Mouse (Mus musculus) urinary bladder, postnatal 14 days (tissue): ENCODE results near the gene Gm49425.
A peak's percentile ranks its signal among the peaks of the same experiment; 100 is the strongest.
"Not testable (repeated sequence)": the region's sequence is repeated elsewhere in the genome, so short reads cannot be mapped to it uniquely, and the experiment has no call there.

ENCODE experiments used
- DNase-seq: peaks from one replicate; pipeline ENCODE4 v3.0.0; 2021; ENCODE audit warnings: low spot score

Gm49425 gene

GRCm38 (mm10) chr15:101517161-101517560 lies at the start of gene Gm49425:
Gene Gm49425, minus strand, starts transcription at chr15:101517261.
- not testable (repeated sequence) for DNase-seq

DNA sequence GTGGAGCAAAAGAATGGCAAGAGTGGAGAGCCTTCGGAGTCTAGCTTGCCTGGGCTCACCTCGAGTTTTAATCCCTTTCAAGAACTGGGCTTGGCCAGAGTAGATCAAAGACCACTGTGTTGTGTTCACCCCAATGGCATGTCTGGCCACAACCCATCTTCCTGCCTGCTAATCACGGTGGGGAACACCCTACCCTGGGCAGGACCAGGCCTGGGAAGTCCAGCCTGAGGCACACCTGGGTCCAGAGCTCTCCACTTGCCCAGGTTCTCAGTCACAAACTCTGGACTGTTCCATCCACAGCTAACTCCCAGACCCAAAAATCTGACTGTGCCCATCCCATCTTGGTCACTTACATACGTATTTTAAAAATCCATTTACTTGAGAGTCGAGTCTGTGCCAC lies 45.8 kb upstream of the Gm49425 start, which contains the start of gene Krt90:
Gene Krt90, minus strand, starts transcription at position 101 of the 400 bp plus-strand sequence.
- no peak for DNase-seq

DNA sequence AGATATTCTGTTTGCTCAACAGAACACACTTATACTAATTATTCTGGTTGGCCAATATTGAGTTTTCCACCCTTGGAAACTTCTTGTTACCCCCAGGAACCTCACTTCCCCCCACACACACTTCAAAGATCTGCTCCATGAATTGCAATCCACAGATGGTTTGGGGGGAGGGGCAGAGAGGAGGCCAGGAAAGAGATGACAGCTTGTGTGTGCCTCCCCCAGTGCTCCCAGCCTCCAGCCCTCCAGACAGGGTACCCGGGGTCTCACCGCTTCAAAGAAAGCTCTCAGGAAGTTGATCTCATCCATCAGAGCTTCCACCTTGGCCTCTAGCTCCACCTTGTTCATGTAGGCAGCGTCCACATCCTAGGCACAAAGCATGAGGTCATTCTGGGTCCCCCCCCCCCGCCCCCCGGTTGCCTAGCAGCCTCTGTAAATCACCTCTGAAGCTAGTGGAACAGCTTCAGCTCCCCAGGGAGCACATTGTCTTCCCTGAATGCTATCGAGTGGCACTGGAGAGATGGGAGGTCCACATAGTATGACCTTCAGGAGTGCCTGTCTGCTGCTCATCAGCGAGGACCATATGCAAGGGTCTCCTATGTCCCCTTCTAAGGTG lies 41.1 kb upstream of the Gm49425 start:
- DNase-seq, result no peak

DNA sequence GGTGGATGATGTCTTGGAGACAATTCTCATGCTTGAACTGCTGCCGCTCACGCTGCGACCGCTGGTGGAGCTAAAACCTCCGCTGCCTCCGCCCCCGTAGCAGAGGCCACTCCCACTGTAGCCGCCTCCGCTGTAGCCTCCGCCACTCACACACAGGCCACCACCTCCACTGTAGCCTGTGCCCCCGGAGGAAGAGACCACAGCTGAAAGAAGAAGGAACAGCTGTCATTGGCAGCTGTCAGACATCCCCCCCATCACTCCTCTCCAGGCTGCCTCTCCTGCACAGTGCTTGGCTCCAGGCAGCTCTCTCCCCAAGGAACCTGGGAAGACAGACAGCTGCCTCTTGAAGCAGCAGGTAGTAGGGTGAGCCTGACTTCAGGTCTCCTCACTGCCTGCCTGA lies 36.1 kb upstream of the Gm49425 start:
- no peak for DNase-seq

- DNase-seq, result no peak
Measured at GRCm38 (mm10) chr15:101552188-101552587, 35.1 kb upstream of the Gm49425 start.

GRCm38 (mm10) chr15:101550567-101550966 lies 33.5 kb upstream of the Gm49425 start, which contains the start of gene Krt82:
Gene Krt82, minus strand, starts transcription at chr15:101550667.
- DNase-seq, result no peak

- DNase-seq, result no peak
Measured at GRCm38 (mm10) chr15:101544478-101544877, 27.4 kb upstream of the Gm49425 start.

DNA sequence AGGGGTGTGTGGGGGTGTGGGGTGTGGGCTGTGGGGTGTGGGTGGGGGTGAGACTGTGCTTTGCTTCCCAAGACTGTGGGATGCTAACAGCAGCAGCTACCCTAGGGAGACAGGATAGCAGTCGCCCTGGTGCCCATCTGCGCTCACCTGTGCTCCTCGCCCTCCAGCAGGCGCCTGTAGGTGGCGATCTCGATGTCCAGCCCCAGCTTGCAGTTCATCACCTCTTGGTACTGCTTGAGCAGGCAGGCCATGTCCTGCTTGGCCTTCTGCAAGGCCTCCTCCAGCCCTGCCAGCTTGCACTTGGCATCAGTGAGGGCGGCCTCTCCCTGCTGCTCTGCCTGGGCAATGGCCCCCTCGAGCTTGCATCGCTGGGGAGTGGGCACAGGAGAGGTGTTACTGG lies 25.5 kb upstream of the Gm49425 start:
- no peak for DNase-seq

GRCm38 (mm10) chr15:101538580-101538900 lies 21.5 kb upstream of the Gm49425 start:
- no peak for DNase-seq

DNA sequence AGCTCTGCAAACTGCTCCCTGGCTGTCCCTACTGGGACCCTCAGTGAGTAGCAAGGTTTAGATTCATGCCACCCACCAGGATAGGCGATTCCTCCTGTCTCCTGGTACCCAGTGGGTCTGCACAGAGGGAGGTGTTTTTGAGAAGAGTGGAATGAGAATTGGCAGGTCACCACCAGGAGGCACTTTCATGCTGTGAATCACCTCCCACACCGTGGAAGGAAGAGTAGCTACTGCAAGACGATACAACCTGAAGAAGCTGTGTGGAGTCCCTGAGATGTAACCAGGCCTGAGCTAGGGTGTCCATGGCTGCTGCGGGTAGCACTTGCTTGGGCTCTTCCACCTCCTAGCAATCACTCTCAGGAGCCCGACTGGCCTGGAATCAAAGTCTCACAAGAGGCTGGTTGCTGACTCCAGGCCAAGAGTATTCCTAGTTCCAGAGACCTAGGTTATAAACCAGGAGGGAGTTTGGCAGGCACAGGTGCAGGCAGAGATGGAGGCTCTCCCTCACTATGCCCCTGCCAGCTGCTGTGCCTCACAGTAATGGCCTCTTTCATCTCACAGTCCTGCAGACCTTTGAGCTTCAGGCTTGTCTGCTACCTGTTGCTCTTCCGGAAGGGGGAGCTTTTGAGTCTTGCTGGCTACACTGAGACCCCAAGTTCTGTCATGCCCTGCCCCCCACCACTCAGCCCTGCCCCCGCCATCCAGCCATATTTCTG lies 21.0 kb upstream of the Gm49425 start:
- DNase-seq, result peak; percentile 20

DNA sequence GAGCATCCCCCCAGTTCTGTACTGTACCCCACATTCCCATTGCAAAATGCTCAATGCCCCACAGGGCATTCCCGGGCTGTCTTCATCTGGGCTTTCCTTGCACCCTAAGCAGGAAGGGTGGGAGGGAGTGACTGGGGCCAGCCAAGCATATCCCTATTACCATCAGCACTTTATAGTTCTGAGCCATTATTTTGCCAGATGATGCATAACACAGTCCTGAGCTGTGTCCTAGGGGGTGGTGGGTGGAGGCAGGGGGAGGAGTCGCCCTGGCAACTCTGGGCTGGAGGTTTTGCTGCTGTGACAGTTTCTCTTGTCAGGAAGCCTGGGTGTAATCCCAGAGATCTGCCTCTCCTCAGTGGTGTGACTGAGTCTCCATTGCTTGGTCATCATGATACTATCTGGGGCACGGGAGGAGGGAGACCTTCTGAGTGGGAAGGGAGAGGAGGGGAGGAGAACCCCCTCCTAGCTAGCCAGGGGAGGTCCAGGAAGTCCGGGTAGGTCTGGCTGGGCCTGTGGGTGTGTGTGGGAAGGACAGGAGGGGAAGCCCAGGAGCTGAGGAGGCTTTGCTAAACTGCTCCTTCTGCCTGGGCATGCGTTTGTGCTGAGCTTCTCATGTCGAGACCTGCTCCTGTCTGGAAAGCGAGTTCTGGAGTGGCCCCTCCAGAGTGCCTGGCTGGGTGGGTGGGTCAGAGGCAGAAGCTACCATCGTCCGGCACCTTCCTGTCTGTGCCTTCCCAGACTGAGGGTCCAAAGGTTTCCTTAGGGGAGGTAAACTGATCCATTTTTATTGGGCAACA lies 19.2 kb upstream of the Gm49425 start:
- peak; percentile 70 for DNase-seq

DNA sequence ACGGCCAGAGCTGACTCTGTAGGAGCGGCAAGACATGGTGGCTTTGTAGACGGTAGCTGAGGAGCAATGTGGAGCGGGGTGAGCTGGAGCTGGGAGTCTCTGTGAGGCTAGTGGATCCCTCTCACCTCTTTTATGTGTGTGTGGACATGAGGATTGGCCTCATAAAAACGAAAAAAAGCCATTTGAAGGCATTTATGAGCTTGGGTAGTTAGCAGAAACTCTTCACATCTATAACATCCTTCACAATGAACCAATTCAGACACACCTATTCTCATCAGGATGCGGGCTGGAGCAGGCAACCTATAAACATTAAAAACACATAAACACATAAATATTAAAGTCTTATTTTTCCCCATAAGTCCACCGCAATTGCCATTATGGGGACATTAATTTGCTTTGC lies 15.7 kb upstream of the Gm49425 start, which contains the start of gene Krt84:
Gene Krt84, minus strand, starts transcription at position 101 of the 400 bp plus-strand sequence.
- no peak for DNase-seq

DNA sequence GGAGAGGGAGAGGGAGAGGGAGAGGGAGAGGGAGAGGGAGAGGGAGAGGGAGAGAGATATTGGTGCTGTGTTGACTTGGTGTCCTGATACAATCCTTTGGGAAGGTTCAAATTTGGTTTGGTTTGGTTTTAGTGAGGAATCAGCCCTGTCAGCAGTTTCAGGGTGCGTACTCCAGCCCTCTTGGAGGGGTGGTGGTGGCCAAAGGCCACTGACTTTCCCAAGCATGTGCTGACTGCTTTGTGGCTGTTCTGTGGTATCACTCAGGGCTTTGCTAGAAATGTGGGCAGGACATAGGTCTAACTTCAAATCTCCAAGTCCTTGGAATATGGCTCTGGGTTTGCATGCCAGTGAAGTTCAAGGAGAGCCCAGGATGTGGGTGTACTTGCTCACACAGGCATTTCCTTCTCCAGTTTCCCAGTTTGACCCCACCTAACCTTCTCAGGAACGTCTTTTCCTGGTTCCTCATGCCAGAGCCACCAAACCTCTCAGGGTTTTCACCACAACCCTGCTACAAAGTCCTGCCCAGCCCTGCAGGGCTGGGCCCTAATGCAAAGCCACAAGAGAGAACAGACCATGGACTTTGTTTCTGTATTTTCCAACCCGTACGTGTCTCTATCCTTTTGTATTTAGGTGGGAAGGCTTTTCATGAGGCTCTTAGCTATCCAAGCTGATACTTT lies 5.6 kb upstream of the Gm49425 start:
- no peak for DNase-seq

GRCm38 (mm10) chr15:101519792-101520191 lies 2.7 kb upstream of the Gm49425 start:
- DNase-seq, result peak; percentile 86

DNA sequence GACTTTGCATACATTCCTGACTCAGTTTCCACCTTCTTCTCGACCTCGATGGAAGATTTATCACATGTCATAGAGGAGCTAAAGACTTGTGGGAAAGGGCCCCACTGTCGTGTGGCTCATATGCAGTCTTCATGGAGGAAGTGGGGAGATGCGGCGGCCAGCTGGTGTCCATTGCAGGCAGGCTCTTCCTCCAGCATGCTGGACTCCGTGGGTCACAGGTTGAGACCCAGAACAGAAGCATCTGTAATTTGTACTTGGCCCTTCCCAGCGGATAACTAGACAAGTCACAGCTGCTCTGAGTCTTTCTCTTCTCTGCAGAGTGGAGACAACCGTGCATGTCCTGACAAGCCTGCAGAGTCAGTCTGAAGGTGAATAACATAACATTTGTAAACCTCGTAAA lies 8.8 kb downstream of the Gm49425 start:
- DNase-seq, result peak; percentile 9

GRCm38 (mm10) chr15:101506896-101507758 lies 9.9 kb downstream of the Gm49425 start:
- no peak for DNase-seq

DNA sequence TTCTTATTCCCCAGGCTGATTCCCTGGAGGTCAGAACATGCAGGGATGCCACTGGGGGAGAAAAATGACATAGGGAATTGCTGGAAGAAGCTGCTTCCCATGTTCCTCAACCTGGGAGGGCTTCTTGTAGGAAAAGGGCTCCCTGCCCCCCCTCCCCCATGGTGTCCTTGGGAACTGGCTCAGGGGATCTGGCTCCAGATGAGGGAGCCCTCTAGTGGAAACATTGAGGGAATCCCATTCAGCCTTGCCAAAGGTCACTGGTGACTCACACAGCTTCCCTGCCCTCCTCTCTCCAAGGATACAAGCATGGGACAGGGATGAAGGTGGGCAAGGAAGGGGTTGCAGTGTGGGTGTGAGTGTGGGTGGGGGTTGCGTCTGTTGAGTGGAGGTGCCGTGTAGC lies 19.9 kb downstream of the Gm49425 start:
- peak; percentile 49 for DNase-seq

- DNase-seq, result no peak
Measured at GRCm38 (mm10) chr15:101495266-101495665, 21.8 kb downstream of the Gm49425 start.

DNA sequence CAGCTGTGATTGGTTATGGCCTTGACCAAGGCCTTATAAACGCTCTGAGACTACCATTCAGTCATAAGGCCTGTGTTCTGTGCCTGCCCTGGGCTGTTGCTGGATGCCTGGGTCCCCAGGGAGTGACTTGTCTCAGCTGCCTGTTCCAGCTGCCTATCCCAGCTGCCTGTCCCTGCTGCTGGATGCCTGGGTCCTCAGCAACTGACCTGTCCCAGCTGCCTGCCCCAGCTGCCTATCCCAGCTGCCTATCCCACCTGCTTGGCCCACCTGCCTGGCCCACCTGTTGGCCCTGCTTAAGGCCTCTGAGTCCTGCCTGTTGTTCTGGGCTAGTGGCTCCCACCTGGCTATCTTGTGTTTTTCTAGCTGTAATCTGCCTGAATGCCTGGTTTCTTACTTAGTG lies 22.9 kb downstream of the Gm49425 start:
- no peak for DNase-seq

DNA sequence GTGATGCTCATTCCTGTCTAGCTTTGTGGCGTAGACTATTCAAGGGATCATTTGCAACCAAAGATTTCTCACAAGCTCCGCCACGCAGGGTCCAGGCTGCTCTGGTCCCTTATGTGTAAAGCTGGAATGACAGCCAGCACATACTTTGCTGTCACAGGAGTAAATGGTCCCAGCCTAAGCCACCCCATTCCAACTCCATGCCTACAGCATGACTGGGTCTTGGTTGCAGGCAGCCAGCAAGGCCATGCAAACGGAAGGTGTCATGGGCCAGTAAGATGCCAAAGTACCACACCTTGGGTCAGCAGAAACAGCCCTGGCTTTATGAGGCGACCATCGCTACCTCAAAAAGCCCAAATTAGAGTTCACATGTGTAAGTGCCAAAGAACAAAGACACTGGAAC lies 23.3 kb downstream of the Gm49425 start:
- DNase-seq, result no peak

GRCm38 (mm10) chr15:101492718-101493117 lies 24.3 kb downstream of the Gm49425 start:
- no peak for DNase-seq
